Mouse (Mus musculus) forebrain, embryonic 11.5 days (tissue): ENCODE data around the gene Lcn11. TPM values are rescaled to one million over a fixed set of nuclear protein-coding genes. Genes with fewer than 3 reads are reported as not detected.

ENCODE experiments used
- ATAC-seq: fragments of 200-750 bp; cut with Nextera tagmentation; replicated peaks from 2 replicates; pipeline ENCODE4 v1.8.0; 2017; ENCODE audit warnings: moderate TSS enrichment; ENCODE audit not compliant: low FRiP score
- DNase-seq: peaks from one replicate; pipeline ENCODE4 v3.0.0-alpha.2; 2017; ENCODE audit warnings: low spot score
- H3K27ac ChIP-seq: fragments of 300-500 bp; sonication (generic); 2 replicates; pipeline ENCODE4 v1.5.1; 2014; ENCODE audit warnings: low read depth, low read length
- H3K27me3 ChIP-seq: fragments of 300-500 bp; sonication (generic); 2 replicates; pipeline ENCODE4 v1.6.1; 2014; ENCODE audit warnings: mild to moderate bottlenecking, low read length, mixed read lengths; ENCODE audit not compliant: control insufficient read depth, insufficient read depth
- H3K36me3 ChIP-seq: fragments of 300-500 bp; sonication (generic); 2 replicates; pipeline ENCODE4 v1.6.1; 2014; ENCODE audit warnings: mild to moderate bottlenecking, low read length, moderate library complexity, mixed read lengths; ENCODE audit not compliant: control insufficient read depth, insufficient read depth
- H3K4me1 ChIP-seq: fragments of 300-500 bp; sonication (generic); replicated peaks from 2 replicates; pipeline ENCODE4 v1.6.1; 2014; ENCODE audit warnings: low read length, mixed read lengths; ENCODE audit not compliant: control insufficient read depth, insufficient read depth
- H3K4me2 ChIP-seq: fragments of 300-500 bp; sonication (generic); 2 replicates; pipeline ENCODE4 v1.6.1; 2014; ENCODE audit warnings: low read depth, mild to moderate bottlenecking, low read length, moderate library complexity, mixed read lengths; ENCODE audit not compliant: severe bottlenecking
- H3K4me3 ChIP-seq: fragments of 300-500 bp; sonication (generic); 2 replicates; pipeline ENCODE4 v1.5.1; 2014; ENCODE audit warnings: low read depth, low read length
- H3K9ac ChIP-seq: fragments of 300-500 bp; sonication (generic); 2 replicates; pipeline ENCODE4 v1.6.1; 2014; ENCODE audit warnings: low read length
- H3K9me3 ChIP-seq: fragments of 300-500 bp; sonication (generic); 2 replicates; pipeline ENCODE4 v1.6.1; 2016; ENCODE audit warnings: low read length, mixed read lengths; ENCODE audit not compliant: control insufficient read depth
- WGBS: fragments of 180-500 bp; shearing (Covaris S2); extraction: QIAGEN DNeasy Blood & Tissue Kit; methylation state at CpG from one replicate; pipeline ENCODE4 v1.1.7; 2014; 5-methylcytosine and 5-hydroxymethylcytosine counted together
- polyA plus RNA-seq: library from polyadenylated mRNA; unstranded; fragments of >200 nt; fragmentation: Nextera tagmentation; extraction: Ambion mirVana; gene quantifications from 2 replicates; pipeline ENCODE4 v1.2.1, GENCODE M21; 2014

Gene Lcn11
- polyA plus RNA-seq, 1 experiment from 2014 or later, result not detected

DNA sequence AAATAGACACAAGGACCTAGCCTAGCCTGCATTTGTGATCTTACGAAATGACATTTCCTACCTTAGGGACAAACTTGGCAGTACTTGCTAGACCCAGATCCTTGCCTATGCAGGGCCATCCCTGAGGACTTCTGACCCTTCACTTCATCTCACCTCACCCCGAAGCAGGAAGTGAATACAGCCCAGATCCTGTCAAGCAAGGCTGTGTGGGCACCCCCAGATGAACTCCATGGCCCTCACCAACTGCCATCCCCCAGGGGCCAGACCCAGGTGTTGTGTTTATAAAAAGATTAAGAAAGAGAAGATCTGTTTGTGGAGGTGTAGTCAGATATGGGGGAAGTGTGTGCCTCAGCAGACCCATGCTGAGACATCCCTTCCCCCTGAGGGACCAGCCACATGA lies 2.2 kb upstream of the Lcn11 start:
- Histone ChIP-seq H3K4me2 (no peak overlapping the region), H3K36me3 (no peaks in the 10 kb centered on the region), H3K4me3 (no peak overlapping the region), H3K27me3 (no peaks in the 10 kb centered on the region), H3K9ac (no peak overlapping the region), H3K27ac (no peak overlapping the region), H3K4me1 (no peaks in the 10 kb centered on the region), H3K9me3 (no peaks in the 10 kb centered on the region)
- ATAC-seq, result no peak
- no peak for DNase-seq
- 81% methylated on average over 2 of the region's 2 CpGs for WGBS

DNA sequence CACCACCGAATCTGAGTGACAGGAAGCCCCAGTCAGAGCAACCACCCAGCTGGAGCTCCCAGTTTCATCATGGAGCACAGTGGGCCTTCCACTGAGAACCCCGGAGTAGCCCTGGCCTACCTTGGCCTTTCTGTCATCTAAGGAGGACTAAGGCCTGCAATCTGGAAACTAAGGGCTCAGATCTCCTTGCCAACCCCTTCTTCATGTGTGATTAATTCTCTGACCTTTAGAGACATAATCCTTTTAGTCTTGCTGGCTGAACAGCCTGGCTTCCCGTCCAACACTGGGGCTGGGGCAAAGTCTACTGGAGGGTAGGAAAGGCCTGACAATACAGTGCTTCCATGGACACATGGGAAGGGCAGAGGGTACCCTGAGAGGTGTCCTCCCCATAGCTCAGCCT lies 826 bp upstream of the Lcn11 start:
- DNase-seq, result no peak
- Histone ChIP-seq H3K9ac (no peak overlapping the region), H3K4me3 (no peak overlapping the region), H3K27me3 (no peaks in the 10 kb centered on the region), H3K4me2 (no peak overlapping the region), H3K27ac (no peak overlapping the region), H3K9me3 (no peaks in the 10 kb centered on the region), H3K4me1 (no peaks in the 10 kb centered on the region), H3K36me3 (no peaks in the 10 kb centered on the region)
- ATAC-seq, result no peak
- 62% methylated on average over 3 of the region's 3 CpGs for WGBS

DNA sequence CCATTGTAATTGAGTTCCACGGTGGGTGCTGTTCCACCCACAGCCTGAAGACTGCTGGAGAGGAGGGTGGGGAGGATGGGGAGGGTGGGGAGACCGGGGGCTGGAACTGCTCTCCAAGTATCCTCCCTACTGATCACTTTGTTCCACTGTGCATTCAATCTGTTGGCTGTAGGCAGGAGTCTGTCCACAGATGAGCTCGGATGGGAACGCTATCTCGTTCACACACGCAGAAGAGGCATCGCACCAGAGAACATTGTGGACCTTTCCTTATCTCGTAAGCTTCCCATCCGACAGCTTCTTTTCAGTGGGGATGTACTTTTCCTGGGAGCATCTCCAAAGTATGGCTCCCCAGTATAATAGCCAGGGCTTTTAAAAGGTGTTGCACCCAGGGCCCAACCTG lies 2.3 kb downstream of the Lcn11 start:
- Histone ChIP-seq H3K27me3 (no peaks in the 10 kb centered on the region), H3K9me3 (no peaks in the 10 kb centered on the region), H3K9ac (no peak overlapping the region), H3K27ac (no peak overlapping the region), H3K4me1 (no peaks in the 10 kb centered on the region), H3K36me3 (no peaks in the 10 kb centered on the region), H3K4me2 (no peak overlapping the region), H3K4me3 (no peak overlapping the region)
- no peak for DNase-seq
- ATAC-seq, result no peak
- WGBS, result 91% methylated on average over 9 of the region's 9 CpGs

DNA sequence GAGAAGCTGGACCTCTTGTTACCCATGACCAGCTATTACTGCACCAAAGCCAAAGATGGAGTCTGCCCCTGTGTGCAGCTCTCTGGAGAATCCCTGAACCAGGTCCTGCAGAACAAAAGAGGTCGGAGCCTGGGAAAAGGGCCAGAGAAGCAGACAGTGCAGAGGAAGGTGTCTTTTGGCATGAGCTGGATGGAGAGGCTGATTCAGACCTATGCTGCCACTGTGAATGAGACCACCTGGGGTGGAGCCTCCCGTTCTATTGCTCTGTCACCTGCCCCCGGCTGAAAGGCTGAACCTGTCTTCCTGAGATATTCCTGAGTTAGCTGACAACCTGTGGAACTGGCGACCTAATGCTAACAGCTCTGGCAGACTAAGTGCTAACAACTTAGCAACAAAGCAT lies 4.1 kb downstream of the Lcn11 start:
- ATAC-seq, result no peak
- Histone ChIP-seq H3K4me2 (no peak overlapping the region), H3K36me3 (no peaks in the 10 kb centered on the region), H3K27ac (no peak overlapping the region), H3K4me3 (no peak overlapping the region), H3K4me1 (no peaks in the 10 kb centered on the region), H3K9me3 (no peaks in the 10 kb centered on the region), H3K9ac (no peak overlapping the region), H3K27me3 (no peaks in the 10 kb centered on the region)
- no peak for DNase-seq
- WGBS, result 72% methylated on average over 4 of the region's 4 CpGs

DNA sequence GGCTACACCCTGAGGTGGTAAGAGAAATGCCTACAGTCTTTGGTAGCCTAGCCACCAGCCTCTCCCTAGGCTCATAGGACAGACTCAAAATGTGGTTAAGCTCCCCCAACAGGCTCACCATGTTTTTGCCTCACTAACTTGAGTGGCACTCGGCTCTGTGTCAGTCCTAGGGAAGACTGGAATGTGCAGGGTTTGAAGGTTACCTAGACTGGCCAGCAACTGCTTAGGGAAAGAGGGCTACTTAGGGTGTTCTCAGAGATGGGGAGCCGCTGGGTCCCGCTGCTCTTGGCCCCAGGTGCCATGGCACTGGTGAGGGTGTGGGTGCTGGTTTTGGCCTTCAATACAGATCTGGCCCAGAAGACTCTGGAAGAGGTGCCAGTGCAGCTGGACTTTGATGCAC lies 5.1 kb downstream of the Lcn11 start, which contains the start of gene Gm13539:
Gene Gm13539, plus strand, starts transcription at position 301 of the 400 bp plus-strand sequence.
- H3K9ac ChIP-seq, result no peak within 1 kb of the TSS
- WGBS, result 88% methylated on average over 3 of the region's 3 CpGs
- no peak within 1 kb of the TSS for H3K4me3 ChIP-seq
- H3K4me1 ChIP-seq, result no peaks in the 10 kb centered on the region
- ATAC-seq (no peak), DNase-seq (no peak)
- H3K36me3 ChIP-seq, result no peaks in the 10 kb centered on the region
- H3K27ac ChIP-seq, result no peak within 1 kb of the TSS
- H3K27me3 ChIP-seq, result no peaks in the 10 kb centered on the region
- no peaks in the 10 kb centered on the region for H3K9me3 ChIP-seq
- no peak within 1 kb of the TSS for H3K4me2 ChIP-seq

DNA sequence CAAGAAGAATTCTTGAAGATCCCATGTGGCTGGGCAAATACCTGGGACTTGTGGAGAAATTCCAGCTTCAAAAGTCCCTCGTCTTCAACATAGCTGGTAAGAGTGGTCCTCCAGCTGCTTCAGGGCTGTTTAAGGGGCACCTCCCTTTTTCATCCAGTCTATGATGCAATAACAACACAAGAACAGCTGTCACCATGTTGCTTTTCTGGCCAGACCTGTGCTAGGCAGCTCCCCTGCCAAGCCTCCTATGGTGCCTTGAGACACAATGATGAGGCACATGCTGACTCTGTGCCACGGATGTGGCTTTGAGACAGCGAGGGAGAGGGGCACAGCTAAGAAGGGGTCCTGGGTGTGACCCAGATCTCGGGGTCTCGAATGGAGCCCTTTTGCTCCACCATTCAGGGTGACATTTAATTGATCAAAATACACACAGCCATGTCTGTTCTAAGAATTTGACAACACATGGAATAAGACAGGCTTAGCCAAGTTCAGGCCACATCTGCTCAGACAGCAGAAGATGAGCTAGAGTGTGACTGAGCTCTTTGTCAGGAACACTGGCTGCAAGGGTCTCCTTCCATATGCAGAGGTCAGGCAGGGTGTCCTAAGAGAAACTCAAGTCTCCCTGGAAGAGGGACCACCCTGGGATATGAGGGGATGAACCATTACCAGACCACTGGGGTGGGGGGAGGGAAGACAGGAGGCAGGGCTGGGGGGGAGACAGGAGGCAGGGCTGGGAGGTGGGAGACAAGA lies 8.9 kb downstream of the Lcn11 start:
- Histone ChIP-seq H3K4me2 (no peak overlapping the region), H3K27me3 (no peaks in the 10 kb centered on the region), H3K9me3 (no peaks in the 10 kb centered on the region), H3K4me1 (no peaks in the 10 kb centered on the region), H3K9ac (no peak overlapping the region), H3K4me3 (no peak overlapping the region), H3K36me3 (no peaks in the 10 kb centered on the region), H3K27ac (no peak overlapping the region)
- 83% methylated on average over 5 of the region's 5 CpGs for WGBS
- ATAC-seq (no peak), DNase-seq (no peak)

DNA sequence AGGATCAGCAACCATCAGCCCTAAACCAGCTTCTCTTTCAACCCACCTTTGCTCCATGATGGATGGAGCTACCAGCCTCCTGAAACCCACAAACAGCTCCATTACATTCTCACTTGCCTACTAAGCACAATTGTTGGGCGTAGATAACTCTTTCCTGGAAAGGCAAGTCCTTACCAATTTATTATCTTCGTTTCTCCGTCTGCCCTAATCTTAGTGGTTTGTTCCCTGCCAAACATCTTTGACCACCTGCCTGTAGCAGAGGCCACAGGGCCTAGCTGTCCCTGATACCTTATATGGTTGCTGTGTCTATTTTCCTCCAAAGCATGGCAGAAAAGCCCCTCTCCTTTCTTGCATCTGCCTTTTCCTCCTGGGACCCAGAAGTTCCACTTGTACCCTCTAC lies 12.3 kb downstream of the Lcn11 start:
- Histone ChIP-seq H3K27me3 (no peaks in the 10 kb centered on the region), H3K4me2 (no peak overlapping the region), H3K4me1 (no peaks in the 10 kb centered on the region), H3K9me3 (no peaks in the 10 kb centered on the region), H3K27ac (no peak overlapping the region), H3K9ac (no peak overlapping the region), H3K36me3 (no peaks in the 10 kb centered on the region), H3K4me3 (no peak overlapping the region)
- DNase-seq, result no peak
- 91% methylated on average over 3 of the region's 3 CpGs for WGBS
- no peak for ATAC-seq

DNA sequence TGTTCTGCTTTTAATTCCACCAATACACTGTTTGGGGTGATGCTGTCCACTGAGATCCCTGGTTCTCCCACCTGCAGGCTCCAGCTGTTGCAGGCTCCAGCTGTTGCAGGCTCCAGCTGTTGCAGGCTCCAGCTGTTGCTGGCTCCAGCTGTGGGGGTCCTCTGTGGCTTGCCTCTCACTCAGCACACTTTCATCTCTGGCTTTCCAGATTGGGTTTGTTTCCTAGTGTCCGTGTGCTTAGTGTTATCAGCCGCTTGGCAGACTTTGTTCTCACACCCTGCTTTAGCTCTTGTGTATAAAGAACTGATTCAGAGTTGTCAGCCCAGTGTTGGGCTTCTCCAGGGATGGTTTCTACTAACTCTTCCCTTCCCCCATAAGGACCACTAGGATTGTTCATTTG lies 20.8 kb downstream of the Lcn11 start:
- no peak overlapping the region for H3K9ac ChIP-seq
- ATAC-seq (no peak), DNase-seq (no peak)
- 63% methylated on average over 2 of the region's 2 CpGs for WGBS
- no peak overlapping the region for H3K4me3 ChIP-seq
- no peaks in the 10 kb centered on the region for H3K36me3 ChIP-seq
- H3K4me1 ChIP-seq, result no peaks in the 10 kb centered on the region; the same call in 1 of the 2 replicates
- no peak overlapping the region for H3K27ac ChIP-seq
- H3K27me3 ChIP-seq, result no peaks in the 10 kb centered on the region
- H3K4me2 ChIP-seq, result no peak overlapping the region
- H3K9me3 ChIP-seq, result no peaks in the 10 kb centered on the region

DNA sequence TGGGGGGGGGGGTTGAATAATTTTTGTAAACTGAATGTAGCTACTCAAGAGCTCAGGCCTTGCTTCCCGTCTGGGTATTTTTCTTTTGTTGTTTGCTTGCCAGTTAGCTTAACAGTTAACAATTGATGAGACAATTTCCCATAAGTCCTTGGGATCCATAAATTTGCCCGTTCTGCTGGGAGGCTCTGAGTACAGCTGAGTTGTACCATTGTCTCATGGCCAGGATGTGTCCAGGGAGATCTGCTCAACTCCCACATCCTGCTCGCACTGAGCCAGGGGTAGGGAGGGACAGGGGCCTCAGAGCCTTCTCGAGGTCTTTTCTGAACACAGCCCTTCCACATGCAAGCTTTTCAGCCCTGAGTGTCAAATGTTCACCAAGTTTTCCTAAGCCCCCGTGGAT lies 21.2 kb downstream of the Lcn11 start:
- no peak for DNase-seq
- WGBS, result 63% methylated on average over 5 of the region's 5 CpGs
- no peak overlapping the region for H3K4me2 ChIP-seq
- no peak overlapping the region for H3K4me3 ChIP-seq
- H3K9ac ChIP-seq, result no peak overlapping the region
- ATAC-seq, result no peak
- H3K9me3 ChIP-seq, result no peaks in the 10 kb centered on the region
- no peaks in the 10 kb centered on the region for H3K36me3 ChIP-seq
- no peaks in the 10 kb centered on the region for H3K27me3 ChIP-seq
- H3K27ac ChIP-seq, result no peak overlapping the region
- H3K4me1 ChIP-seq, result no peaks in the 10 kb centered on the region; the same call in 1 of the 2 replicates
